Comparison of ENCODE assay signal across 30 mouse cellular contexts in genomic region chr2:172690196-172690595, GRCm38 (mm10).
"Had no signal": no experiment of that assay in that cellular context is flagged by ENCODE, and none has a peak within 500 bp of the region (broad histone marks: within the 10 kb centered on the region; RNA-seq: fewer than 3 reads in every experiment).

No protein-coding gene starts in this region.

- H3K9me3 ChIP-seq: limb, embryonic 10.5 days; limb, embryonic 15.5 days; liver, embryonic 15.5 days; lung, embryonic 15.5 days; midbrain, embryonic 12.5 days; midbrain, embryonic 13.5 days; midbrain, embryonic 15.5 days; neural tube, embryonic 12.5 days had no signal

- H3K36me3 ChIP-seq: limb, embryonic 10.5 days; limb, embryonic 12.5 days; limb, embryonic 13.5 days; limb, embryonic 15.5 days; liver, embryonic 12.5 days; liver, embryonic 13.5 days; liver, embryonic 15.5 days; lung, embryonic 15.5 days; midbrain, embryonic 10.5 days; midbrain, embryonic 12.5 days; midbrain, embryonic 13.5 days; midbrain, embryonic 15.5 days; neural tube, embryonic 12.5 days had no signal

- H3K4me1 ChIP-seq: limb, embryonic 15.5 days; liver, embryonic 12.5 days; liver, embryonic 13.5 days; liver, embryonic 15.5 days; lung, embryonic 15.5 days; midbrain, embryonic 12.5 days; midbrain, embryonic 13.5 days; midbrain, embryonic 15.5 days had no signal

- ATAC-seq: liver, embryonic 12.5 days; lung, postnatal 0 days; midbrain, embryonic 13.5 days; midbrain, embryonic 15.5 days; midbrain, embryonic 16.5 days had no signal

- H3K27ac ChIP-seq: left cerebral cortex, adult 2 months; limb, embryonic 10.5 days; limb, embryonic 12.5 days; limb, embryonic 13.5 days; limb, embryonic 15.5 days; liver, embryonic 12.5 days; liver, embryonic 13.5 days; liver, embryonic 14.5 days; liver, embryonic 15.5 days; lung, embryonic 15.5 days; macrophage; midbrain, embryonic 10.5 days; midbrain, embryonic 12.5 days; midbrain, embryonic 13.5 days; midbrain, embryonic 15.5 days; neural tube, embryonic 12.5 days had no signal

- H3K9ac ChIP-seq: limb, embryonic 12.5 days; limb, embryonic 13.5 days; limb, embryonic 15.5 days; liver, embryonic 12.5 days; liver, embryonic 13.5 days; liver, embryonic 14.5 days; liver, embryonic 15.5 days; lung, embryonic 14.5 days; lung, embryonic 15.5 days; midbrain, embryonic 12.5 days; midbrain, embryonic 13.5 days; midbrain, embryonic 15.5 days; neural tube, embryonic 12.5 days had no signal

- H3K27me3 ChIP-seq: limb, embryonic 12.5 days; limb, embryonic 13.5 days; limb, embryonic 15.5 days; liver, embryonic 12.5 days; liver, embryonic 13.5 days; liver, embryonic 15.5 days; lung, embryonic 15.5 days; midbrain, embryonic 13.5 days; midbrain, embryonic 15.5 days; neural tube, embryonic 12.5 days had no signal

- H3K4me2 ChIP-seq: limb, embryonic 12.5 days; limb, embryonic 13.5 days; limb, embryonic 15.5 days; liver, embryonic 12.5 days; liver, embryonic 13.5 days; liver, embryonic 15.5 days; lung, embryonic 14.5 days; lung, embryonic 15.5 days; midbrain, embryonic 11.5 days; midbrain, embryonic 12.5 days; midbrain, embryonic 13.5 days; midbrain, embryonic 15.5 days; neural tube, embryonic 12.5 days had no signal

- H3K4me3 ChIP-seq: left cerebral cortex, adult 2 months; limb, embryonic 10.5 days; limb, embryonic 12.5 days; limb, embryonic 13.5 days; limb, embryonic 15.5 days; liver, embryonic 12.5 days; liver, embryonic 13.5 days; liver, embryonic 15.5 days; lung, embryonic 15.5 days; midbrain, embryonic 10.5 days; midbrain, embryonic 12.5 days; midbrain, embryonic 13.5 days; midbrain, embryonic 15.5 days; myocyte; neural tube, embryonic 12.5 days had no signal

- DNase-seq: layer of hippocampus, postnatal 36 days; left cerebral cortex, postnatal 4 days; liver, embryonic 13.5 days; lung, adult 18-20 months; lung, adult 2 months; lung, embryonic 14.5 days; lung, postnatal 10 days; lung, postnatal 14 days; lung, postnatal 36 days; lung, postnatal 4 days; midbrain, embryonic 14.5 days had no signal
